Mouse (Mus musculus): ENCODE results near the gene Vmn1r85.
A peak's percentile ranks its signal among the peaks of the same experiment; 100 is the strongest.

The Vmn1r85 gene

DNA sequence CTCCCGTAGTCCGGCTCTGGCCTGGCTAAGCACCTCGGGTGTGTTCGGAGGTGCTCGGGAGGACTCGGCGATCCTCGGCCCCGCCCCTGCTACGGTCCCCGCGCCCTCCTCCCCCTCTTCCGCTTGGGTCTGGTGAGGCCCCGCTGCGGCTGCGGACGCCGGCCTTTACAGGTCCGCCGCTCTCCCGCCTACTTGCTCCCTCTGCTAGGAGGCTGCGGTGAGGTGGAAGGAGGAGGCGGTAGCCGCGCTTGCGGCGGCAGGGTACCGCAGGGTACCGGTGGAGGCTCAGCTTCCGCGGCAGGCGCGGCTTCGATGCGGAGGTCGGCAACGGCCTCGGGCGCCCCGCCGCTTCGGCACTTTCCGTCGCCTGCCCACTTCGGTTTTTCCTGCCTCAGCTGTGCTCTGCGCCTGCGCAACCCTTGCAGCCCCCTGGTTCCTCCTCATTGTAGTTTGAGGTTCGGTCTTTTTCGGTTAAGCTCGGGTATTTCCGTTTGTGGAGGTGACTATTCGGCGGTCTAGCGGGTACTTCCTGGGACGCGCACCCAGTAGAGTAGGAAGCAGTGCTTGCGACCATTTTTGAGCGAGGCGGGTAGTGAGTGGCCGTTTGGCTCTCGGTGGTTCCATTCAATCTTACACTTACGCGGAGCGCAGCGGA, 56.9 kb downstream of the Vmn1r85 start, which contains the start of gene Ube2m:
Gene Ube2m, minus strand, starts transcription at position 375 of the 655 bp plus-strand sequence.
- DNase-seq (ENCODE audit: low read depth, low spot score), result peak; percentile 94

DNA sequence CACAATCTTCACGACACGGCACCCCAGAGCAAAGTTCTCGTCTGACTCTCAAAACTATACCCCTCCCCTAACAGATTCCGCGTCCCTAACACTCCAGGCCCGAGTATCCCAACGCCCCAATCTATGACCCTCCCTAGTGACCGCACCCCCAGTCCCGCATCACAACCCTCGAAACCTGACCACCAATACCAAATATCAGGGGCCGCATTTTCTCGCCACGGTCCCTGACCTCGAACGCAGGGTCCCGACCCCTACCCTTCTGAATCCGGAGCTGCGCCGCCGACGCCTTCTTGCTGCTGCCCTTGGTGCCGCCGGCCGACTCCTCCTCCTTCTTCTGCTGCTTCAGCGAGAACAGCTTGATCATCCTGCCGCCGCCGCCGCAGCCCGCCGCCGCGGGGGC, 57.6 kb downstream of the Vmn1r85 start:
- DNase-seq (ENCODE audit: low read depth, low spot score), result peak; percentile 24

DNA sequence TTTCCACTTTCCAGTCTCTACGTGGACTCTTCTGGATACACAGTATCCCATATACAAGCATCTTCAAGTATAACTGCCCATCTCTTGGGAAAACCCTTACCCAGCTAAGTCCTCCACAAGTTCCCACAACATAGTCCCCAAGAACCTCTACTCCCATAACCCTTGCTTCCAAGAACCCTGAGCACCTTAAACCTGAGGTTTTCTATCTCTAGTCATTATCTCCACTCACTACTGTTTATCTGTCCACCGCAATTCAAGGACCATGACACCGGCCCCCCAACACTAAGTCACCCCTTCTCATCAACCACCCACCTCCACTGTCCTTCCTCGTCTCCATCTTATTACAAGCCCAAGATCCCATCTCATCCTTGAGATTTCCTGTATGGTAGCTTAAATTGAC, 58.2 kb downstream of the Vmn1r85 start:
- DNase-seq (ENCODE audit: low read depth, low spot score), result no peak

GRCm38 (mm10) chr7:13035211-13035855, 59.6 kb downstream of the Vmn1r85 start:
- DNase-seq (ENCODE audit: low read depth, low spot score), result no peak

GRCm38 (mm10) chr7:13034148-13034977, 60.6 kb downstream of the Vmn1r85 start, which contains the start of gene Chmp2a:
Gene Chmp2a, minus strand, starts transcription at chr7:13034807.
- DNase-seq (ENCODE audit: low read depth, low spot score), result peak; percentile 95

DNA sequence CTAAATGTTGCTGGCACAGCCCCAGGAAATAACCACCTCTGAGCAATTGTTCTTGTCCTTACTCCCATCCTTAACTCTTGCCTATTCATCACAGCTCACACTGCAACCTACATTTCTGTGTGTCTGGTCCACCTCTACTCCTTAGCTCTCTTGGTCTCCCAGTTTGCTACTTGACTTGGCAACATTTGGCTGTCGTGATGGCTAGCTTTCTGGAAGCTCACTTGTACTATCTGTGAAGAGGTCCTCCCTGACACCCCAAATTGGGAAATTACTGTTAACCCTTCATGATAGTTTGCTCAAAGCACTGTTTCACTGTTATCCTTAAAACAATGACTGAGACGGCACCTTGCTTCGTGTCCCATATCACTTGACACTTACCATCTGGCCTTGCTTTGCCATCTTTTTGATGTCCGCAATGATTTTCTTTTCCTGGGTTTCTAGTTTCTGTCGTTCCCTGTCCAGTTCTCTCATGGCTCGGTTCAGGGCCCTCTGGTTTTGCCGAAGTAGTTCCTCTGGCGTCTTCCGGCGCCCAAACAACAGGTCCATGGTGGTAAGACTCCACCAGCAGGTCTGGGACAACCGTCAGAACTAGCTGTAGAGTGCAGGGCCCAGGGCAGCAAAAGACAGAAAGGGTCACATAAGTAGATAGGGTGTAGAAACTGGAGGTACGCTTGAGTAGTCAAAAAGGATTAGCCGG, 61.4 kb downstream of the Vmn1r85 start:
- no peak for DNase-seq (ENCODE audit: low read depth, low spot score)

All from retina, postnatal 7 days (tissue).